Mouse (Mus musculus) retina, postnatal 1 day (tissue): Measurements from ENCODE around the gene Reps1.
"Not testable (repeated sequence)": the region's sequence is repeated elsewhere in the genome, so short reads cannot be mapped to it uniquely, and the experiment has no call there.

Experiments
- DNase-seq: peaks from one replicate; pipeline ENCODE4 v3.0.0-alpha.2; 2012

The Reps1 gene

GRCm38 (mm10) chr10:18066031-18066439 is 10.4 kb downstream of the Reps1 start:
- DNase-seq, result no peak

DNA sequence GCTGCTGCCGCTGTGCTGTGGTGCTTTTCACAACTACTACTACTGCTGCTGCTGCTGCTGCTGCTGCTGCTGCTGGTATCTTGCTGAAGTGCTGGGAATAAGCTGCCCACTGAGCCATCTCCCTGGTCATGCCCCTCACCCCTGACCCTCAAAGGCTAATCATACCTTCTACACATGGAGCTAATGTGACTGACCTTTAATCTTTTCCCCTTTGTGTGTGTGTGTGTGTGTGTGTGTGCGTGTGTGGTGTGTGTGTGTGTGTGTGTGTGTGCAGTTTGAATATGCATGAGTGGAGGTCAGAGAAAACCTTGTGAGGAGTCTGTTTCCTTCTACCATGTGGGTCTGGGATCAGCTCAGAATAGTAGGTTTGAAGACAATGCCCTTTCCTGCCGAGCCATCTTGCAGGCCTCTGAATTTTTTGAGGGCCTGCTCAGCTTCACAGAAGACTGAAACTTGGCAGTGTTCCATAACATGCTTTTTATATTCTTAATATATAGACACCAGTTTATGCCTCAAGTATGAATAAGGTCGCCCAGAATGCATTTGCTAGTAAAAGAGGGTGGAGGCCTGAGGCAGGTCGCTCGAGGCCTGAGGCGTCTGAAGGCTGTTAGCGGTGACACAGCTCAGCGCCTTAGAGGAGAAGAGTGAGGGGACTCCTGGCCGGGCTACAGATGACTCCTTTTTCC is 12.2 kb downstream of the Reps1 start:
- DNase-seq, result peak; percentile 15

DNA sequence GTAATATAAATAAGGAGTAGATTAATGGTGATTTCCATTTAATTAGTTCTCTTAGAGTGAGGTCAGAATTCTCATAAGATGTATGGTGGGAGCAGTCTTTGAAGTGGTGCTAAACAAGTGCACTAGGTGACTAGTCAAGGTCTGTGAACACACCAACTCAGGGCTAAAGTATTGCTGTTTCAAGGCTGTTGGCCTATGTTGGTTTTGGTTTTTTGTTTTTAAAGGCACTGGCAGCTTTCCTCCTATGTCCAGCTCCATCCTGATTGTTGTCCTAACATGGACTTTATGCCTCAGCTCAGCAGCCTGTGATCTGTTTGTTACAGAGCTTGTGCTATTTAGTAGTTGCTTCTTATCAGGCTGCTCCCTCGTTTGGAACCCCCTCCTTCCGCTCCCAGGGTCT is 13.2 kb downstream of the Reps1 start:
- no peak for DNase-seq

GRCm38 (mm10) chr10:18069576-18069975 is 13.9 kb downstream of the Reps1 start:
- DNase-seq, result no peak

GRCm38 (mm10) chr10:18070144-18070543 is 14.5 kb downstream of the Reps1 start:
- no peak for DNase-seq

DNA sequence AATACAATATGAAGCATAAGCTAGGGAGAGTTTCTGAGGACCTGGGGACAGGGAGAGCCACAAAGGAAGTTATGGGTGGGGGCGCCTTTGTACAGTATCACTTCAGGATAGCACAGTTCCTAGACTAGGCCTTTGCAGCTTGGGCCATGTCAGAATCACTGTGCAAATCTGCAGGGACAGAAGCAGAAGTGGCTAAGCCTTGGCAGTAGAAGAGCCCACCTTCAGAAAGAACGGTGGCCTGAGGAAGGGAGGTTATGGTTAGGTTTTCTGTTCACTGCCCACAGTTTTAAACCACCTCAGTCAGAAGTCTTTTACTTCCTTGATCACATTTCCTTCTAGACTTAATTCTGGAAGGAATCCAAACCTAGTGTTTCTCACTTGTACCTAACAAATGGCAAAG is 15.0 kb downstream of the Reps1 start:
- no peak for DNase-seq

DNA sequence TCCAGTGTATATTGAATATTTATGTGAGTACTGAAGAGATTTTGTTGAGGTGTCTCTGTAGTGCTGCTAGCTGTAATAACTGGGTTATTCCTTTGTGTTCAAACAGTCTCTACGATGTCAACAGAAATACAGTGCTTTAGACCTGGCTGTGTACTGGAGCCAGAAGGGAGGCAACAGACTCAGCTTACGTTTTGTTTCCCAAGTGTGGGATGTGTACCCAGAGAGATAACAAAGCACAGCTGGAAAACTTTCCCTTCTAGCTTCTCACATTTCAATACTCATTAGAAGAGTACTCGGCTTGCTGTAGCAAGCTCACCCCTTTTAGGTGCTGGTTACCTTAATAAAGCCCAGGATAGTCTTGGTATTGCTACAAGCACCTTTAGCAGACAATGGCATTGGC is 17.2 kb downstream of the Reps1 start:
- no peak for DNase-seq

- DNase-seq, result no peak
Measured at GRCm38 (mm10) chr10:18074383-18075075, 18.9 kb downstream of the Reps1 start.

DNA sequence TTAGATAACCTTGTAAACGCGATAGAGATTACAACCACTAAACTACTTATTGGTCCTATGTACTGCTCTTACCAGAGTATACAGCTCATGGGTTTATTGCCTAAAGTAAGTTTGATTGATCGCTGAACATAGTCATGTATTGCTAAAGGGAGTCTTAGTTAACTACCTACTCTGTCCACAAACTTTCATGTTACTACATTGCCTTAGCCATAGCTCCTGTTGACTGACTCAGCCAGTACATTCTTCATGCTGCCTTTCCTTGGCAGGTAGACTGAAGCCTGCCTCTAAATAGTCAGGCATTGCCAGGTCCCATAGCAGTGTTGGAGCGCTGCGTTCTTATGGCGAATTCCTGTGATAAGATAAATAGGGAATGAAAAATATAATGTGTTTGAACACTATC is 20.2 kb downstream of the Reps1 start:
- DNase-seq, result no peak

DNA sequence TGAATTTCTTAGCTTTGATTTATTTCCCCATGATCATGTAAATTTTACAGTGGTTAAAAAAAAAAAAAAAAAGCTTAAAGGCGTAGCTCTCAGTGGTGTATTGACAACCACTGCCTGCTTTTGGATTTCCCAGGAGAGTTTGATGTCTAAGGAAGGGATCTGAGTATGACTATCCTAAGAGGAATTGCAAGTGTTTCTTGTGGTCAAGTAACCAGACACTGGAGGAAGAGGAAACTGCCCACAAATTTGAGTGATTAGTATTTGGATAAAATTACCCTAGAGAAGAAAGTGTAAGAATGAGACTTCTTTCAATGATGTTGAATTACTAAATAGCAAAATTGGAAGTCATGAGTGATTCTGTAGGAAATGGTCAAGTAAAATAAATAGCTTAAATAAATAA is 25.9 kb downstream of the Reps1 start:
- DNase-seq, result no peak

DNA sequence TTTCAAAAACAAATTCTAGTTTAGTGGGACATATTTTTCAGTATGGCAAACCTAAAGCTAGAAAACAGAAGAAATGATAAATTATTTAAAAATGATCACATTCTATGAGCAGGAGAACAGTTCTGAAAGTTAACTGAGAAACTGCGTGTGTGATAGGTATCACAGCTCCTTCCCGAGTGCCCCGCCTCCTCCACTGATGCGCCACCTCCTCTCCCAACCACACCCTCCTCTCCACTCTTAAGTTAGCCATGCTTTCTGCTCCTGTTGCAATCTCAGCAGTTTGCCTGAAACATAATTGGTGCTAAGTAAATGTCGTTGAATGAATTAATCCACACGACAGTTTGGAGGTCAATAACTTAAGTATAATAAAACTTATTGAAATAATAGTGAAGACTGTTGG is 27.1 kb downstream of the Reps1 start:
- no peak for DNase-seq

DNA sequence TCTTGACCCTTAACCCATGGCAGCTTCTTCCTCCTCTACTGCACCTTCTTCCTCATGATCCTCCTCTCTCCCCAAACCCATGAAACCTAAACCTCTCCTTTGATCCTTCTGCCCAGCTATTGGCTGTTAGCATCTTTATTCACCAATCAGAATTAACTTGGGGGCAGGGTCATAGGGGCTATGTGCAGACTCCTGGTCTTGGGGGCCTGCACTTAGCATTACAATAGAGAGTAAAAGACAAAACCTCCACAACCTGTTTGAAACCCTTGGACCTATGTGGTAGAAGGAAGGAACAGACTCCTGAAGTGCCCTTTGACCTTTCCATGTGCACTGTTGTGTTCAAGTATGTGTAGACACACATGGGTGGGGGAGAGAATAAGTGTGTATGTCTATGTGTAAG is 35.0 kb downstream of the Reps1 start:
- no peak for DNase-seq

DNA sequence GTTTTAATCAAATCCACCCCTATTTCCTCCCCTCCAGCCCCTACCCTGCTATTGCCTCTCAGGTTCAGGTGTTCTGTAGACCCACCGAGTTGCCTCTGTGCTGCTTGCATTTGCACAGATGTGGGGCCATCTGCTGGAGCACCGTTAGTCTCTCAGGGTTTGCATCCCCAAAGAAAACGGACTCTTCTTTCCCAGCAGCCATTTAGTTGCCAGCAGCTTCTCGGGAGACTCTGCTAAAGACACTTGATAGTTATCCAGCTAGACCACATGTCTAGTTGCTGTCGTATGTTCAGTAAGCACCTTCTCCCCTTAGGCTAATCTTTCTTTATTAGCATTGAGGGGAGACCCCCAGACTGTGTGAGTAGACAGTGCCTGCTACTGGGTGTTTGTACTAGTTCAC is 46.5 kb downstream of the Reps1 start:
- no peak for DNase-seq

- DNase-seq, result peak; percentile 34
Measured at GRCm38 (mm10) chr10:18107471-18107870, 51.8 kb downstream of the Reps1 start.

DNA sequence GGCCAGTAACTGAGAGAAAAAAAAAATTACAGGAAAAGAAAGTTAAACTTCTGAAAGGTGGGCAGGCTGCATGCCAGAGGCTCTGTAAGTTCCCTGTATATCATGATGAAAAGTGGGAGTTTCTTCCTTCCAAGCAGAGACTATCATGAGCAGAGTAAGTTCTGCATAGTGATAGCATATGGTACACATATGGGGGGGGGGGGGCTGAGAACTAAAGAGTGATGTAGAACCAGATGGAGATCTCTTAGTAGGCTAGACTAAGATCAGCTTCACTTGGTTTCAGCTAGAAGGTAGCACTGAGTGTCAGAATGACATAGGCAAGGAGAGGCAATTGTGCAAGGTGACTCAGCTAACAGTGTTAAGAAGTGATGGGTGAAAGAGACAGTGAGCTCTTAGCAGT is 55.3 kb downstream of the Reps1 start:
- DNase-seq, result no peak

GRCm38 (mm10) chr10:18113473-18114093 is 57.9 kb downstream of the Reps1 start:
- DNase-seq, result no peak

- no peak for DNase-seq
Measured at GRCm38 (mm10) chr10:18118336-18118735, 62.7 kb downstream of the Reps1 start.

DNA sequence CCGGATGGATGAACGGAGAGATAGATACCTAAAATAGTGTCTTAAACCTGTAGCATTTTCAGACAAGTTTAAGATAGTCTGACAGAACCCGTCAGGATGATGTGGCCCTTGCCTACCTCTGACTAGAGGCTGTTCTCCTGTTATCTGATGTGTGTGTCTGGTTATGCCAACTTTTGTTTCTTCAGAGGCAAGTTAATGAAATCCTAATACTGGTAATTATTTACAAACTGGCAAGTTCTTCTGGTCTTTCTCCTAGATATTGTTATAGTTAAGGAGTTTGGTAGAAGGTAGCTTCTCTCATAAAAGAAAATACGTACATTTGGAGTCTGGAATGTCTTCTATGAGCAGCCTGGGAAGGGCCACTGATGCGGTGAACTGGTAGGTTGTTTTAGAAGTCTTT is 74.6 kb downstream of the Reps1 start:
- DNase-seq, result no peak

DNA sequence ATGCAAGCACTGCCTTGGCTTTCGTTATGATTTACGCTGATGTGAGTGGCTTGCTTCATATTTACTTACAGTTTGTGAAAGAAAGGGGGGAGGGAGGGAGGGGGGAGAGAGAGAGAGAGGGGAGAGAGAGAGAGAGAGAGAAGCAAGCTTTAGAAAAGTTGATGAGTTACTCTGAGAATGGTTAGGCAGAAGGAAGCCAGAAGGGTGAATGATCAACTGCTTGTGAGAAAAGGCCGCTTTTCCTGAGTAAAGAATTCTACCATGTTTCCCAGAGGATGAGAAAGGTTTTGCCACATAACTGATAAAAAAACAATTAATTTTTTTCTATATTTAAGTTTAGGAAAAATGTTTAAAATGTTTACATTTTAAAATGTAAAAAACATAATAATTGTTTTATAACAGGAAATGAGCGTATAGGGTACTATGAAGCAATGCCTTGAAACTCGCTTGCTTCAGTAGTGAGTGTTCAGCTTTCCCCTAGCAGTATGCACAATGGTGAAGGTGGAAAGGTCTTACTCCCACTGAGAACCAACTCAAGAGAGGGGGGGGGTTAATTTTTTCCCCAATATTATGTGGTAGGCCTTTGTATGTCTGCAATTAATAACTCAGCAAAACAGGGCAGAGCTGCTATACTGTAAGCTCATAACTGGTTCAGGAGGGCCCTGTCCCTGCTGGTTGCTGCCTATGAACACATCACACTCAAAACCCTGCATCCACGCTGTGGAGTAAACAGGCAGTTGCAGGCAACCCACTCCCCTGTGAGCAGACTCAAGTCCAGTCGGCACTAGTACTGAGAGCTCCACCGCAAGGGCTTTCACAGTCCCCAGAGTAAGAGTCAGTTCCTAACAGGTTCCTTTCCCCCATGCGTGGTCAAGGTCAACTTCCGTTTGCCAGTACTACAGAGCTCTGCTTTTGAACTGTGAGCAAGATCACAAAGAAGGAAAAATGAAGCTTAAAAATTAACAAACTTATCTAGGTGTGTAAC is 76.3 kb downstream of the Reps1 start:
- DNase-seq, result no peak

GRCm38 (mm10) chr10:18138853-18139503 is 83.3 kb downstream of the Reps1 start:
- not testable (repeated sequence) for DNase-seq

DNA sequence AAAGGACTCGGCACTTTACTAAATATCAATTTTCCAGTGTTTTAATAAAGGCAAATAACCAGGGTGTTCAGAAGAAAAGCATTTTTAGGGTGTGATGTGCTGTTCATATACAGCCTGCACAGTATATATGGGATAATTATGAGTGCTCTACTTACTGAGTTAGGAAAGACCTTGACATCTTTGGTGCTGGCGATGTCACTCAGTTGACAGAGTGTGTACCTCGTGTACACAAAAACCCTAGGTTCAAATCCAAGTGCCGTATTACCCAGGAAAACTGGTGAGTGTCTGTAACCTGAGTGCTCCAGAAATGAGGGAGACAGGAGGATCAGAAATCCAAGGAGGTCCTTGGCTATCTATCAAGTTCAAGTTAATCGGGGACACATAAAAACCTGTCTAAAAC is 84.0 kb downstream of the Reps1 start:
- DNase-seq, result no peak

GRCm38 (mm10) chr10:18141389-18141788 is 85.7 kb downstream of the Reps1 start:
- no peak for DNase-seq

GRCm38 (mm10) chr10:18142231-18142630 is 86.6 kb downstream of the Reps1 start:
- DNase-seq, result no peak
